Mouse (Mus musculus): ENCODE measurements around the gene Arl3.

DNA sequence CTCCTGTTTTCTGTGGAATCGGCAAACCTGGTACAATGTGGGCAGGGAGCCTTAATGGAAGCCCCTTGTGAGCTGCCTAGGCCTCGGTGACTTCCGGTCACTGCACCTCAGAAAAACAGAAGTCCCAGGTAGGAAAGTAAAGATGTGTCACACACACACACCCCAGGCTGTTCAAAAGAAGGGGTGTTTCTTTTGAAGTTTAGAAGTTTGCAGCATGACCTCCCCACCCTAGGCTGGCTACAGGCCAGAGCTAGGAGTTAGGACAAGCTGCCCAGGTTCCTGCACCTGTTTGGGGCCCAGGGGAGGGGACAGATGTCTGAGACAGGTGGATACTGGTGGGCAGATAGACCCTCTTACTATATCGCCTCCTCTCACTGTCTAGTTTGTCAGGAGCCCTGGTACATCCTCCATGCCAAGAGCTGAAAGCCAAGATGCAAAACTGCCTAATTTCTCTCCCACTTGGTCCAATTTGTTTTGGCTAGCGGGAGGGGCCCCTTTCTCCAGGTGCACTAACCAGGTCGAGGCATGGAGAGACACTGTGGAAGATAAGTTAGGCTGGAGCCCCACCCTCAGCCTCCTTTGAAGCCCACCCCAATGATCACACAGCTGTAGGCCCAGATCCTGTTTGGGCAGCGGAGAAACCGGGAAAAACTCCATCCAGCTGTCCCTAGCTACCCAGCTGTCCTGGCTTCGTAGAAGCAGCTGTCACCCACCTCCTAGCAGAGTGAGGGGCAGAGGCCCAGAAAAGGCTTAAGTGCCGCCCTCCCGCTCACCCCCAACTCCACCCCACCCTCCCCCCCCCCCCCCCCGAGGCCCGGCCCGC is 55.3 kb downstream of the Arl3 start:
- TF ChIP-seq CTCF (IDR thresholded peaks at IDR 0.05; ENCODE audit: control insufficient read depth, insufficient read depth, insufficient read length) (no peak), CEBPB (IDR thresholded peaks at IDR 0.05; ENCODE audit: low read depth) (no peak), MAX (IDR thresholded peaks at IDR 0.05) (no peak)

All from C2C12 (cell line).